Mouse (Mus musculus) layer of hippocampus, adult 11-12 months (tissue): Measurements from ENCODE around the gene Islr.
"Not testable (repeated sequence)": the region's sequence is repeated elsewhere in the genome, so short reads cannot be mapped to it uniquely, and the experiment has no call there.

Experiments
- DNase-seq: peaks from one replicate; pipeline ENCODE4 v3.0.0; 2022; ENCODE audit warnings: low spot score

Islr gene

DNA sequence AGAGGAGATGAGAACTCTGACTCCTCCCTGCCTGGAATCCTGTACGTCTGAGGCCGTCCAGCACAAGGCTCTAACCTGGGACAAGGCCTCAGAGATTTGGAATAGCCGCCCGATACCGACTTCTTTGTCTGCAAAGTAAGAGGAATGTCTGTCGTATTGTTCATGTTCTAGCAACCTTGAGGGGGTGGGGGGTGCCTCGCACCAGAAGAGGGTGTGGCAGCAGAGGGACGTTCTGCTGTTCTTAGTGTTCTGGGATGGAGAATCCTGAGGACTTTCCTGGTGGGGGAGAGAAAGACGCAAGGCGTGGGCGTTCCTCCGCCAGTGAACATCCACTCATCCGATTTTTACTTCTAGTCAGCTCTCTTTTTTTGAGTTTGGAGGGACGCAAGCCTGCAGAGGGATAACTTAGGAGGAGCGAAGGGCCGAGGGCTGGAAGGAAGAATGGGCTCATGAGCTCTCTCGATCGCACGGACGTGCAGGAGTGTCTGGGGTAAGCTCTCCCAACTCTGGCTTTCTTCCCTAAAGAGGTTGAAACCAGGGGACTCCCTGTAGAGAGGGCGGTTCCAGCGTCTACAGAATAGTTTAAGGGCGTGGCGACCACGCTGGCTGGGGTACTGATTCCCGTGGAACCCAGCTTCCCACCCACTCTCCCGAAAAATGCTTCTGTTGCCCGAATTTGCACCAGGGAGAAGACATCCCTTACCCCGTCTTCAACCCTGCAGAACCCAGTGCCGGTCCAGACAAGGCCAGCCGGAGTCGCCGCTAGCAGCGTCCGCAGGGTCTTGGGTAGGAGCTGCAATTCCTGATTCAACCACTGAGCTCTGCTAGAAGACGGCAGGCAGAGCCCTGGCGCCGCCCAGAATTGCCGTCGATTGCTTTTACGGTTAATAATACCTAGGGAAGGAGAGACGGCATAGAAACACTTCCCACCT lies at the start of gene Islr, which contains the start of gene Islr2:
Islr (minus strand) TSS at position 791 of the 932 bp plus-strand sequence.
Islr2 (minus strand) TSS at position 804 of the 932 bp plus-strand sequence.
- peak; percentile 64 for DNase-seq

GRCm38 (mm10) chr9:58253805-58254122 lies 49.7 kb upstream of the Islr start:
- not testable (repeated sequence) for DNase-seq

DNA sequence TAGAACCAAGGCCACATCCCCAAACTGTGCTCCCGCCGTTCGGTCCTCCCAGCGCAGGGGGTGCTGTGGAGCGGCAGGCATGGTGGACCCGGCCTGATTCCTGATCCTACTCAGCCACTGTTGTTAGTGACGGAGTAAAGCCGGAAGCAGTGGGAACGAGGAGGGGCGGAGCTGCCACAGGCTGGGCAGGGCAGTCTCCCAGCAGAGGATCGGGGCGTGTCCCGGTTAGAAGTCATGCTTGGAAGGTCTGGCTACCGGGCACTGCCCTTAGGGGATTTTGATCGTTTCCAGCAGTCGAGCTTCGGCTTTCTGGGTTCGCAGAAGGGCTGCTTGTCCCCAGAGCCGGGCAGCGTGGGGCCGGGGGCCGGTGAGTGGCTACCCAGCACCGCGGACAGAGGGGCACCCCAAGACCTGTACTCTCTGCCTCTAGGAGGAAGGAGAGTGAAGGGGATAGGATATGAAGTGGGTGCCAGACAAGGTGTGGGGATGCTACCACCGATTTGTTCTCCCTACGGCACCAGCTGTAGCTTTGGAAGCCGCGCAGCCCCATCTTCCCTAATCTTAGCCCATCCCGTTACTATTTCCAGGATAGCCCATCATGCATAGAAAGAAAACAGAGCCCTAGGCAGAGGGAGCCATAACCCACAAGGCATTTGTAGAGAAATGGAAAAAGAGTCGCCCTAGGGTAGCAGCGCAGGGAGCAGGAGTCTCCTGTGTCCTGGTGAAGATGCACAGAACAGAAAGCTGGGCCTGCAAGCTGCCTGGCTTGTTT lies 49.1 kb upstream of the Islr start, which contains the start of gene Stoml1:
Stoml1 (plus strand) TSS at position 132 of the 772 bp plus-strand sequence.
- DNase-seq = peak; percentile 93

DNA sequence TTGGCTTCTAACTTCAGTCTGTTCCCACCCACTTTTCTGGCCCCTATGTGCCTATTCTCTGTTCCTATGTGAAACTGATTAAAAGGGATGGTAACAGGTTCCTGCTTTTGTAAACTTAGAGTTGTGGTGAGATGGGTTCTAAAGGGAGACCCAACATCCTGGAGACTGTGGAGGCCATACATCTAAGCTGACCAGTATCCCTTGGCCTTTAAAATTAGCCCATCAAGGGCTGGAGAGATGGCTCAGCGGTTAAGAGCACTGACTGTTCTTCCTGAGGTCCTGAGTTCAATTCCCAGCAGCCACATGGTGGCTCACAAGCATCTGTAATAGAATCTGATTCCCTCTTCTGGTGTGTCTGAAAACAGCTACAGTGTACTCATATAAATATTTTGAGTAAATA lies 46.6 kb upstream of the Islr start:
- not testable (repeated sequence) for DNase-seq

GRCm38 (mm10) chr9:58250322-58250721 lies 46.2 kb upstream of the Islr start:
- no peak for DNase-seq

GRCm38 (mm10) chr9:58249592-58250192 lies 45.6 kb upstream of the Islr start, which contains the start of gene Pml:
Gene Pml, minus strand, starts transcription at chr9:58249786.
- DNase-seq = peak; percentile 63

GRCm38 (mm10) chr9:58248746-58249413 lies 44.8 kb upstream of the Islr start:
- DNase-seq = no peak

- peak; percentile 79 for DNase-seq
Observed at GRCm38 (mm10) chr9:58247064-58247759, 43.1 kb upstream of the Islr start.

DNA sequence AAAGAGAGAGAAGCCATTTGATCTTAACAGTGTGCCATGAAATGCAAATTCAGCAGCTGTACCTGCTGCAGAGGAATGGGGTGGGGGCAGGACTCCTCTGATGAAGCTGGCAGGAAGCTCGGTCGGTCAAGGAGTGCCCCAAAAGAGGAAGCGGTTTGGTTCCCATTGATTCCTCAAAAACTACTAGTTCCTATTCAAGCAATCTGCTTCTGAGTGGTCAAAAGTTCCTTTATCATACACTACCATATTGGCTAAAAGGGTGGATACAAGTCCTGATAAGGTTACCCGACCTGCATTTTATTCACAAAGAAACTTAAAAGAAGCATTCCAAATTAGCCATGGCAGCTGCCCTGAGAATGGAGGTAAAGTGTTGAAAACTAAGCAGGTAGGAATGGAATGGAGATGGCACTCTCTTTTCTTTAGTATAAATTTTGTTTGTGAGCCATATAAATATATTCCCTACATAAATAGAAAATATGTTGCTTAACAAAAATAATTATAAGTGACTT lies 42.0 kb upstream of the Islr start:
- no peak for DNase-seq

DNA sequence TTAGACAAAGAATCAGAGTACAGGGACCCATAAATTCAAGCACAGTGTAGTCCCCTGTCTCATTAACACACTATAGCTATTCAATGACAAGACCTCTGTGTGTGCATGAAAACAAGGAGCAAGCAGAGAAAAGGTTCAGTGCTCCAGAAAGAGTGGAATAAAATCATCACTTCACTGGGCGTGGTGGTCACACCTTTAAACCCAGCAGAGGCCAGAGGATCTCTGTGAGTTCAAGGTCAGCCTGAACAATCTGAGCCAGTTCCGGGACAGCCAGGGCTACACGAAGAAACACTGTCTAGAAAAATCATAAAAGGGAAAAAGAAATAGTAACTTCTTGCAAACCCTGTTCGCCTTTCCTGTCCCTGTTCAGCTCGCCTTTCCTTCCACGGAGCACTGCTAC lies 39.6 kb upstream of the Islr start:
- DNase-seq = no peak

DNA sequence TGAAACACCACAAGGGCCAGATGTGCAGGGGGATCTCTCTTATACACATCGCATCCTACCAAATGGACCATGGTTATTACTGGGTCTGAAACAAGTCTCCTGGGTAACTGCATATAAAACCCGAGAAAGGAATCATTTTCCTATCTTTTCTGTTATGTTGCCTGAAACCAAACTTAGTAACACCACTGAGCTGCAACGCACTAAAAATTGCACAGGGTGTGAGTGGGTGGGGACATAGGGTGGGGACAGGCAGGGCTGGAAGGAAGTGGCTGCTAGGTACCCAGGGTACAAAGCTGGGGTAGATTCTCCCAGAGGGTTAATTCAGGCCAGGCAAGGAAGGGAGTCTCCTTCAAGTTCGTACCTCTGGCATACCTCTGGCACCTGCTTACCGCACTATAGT lies 38.6 kb upstream of the Islr start:
- no peak for DNase-seq

DNA sequence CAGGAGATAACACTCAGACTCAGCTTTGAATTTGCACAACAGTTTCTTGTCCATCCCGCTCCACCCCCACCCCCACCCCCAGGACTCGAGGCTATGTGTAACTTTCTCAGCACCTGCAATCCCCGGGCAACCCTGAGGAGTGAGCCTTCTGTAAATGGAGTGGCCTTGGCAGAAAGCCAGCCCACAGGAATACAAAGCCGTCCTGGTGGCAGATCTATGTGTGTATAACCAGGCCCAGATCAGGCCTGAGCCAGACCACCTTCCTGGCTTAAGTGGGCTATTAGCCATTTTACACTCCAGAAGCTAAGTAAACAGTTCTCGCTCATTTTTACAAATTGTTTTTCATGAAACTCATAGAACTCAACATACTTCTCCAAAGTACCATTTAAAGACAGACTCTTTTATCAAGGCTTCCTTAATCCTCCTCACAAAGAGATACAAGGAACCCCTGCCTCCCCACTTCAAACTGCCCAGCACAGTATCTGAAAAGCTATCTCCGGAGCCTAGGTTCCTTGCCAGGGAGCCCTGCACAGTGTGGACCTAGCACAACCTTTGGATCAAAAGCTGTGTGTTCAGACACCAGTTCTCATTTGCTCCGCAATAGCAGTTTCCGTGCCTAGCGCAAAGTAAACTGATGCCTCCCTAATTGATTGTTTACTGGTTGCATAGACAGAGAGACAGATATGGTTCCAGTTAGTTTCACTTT lies 37.8 kb upstream of the Islr start:
- no peak for DNase-seq

- no peak for DNase-seq
Observed at GRCm38 (mm10) chr9:58234502-58235015, 30.5 kb upstream of the Islr start.

- no peak for DNase-seq
Observed at GRCm38 (mm10) chr9:58232374-58232773, 28.3 kb upstream of the Islr start.

GRCm38 (mm10) chr9:58231746-58232145 lies 27.6 kb upstream of the Islr start:
- no peak for DNase-seq

DNA sequence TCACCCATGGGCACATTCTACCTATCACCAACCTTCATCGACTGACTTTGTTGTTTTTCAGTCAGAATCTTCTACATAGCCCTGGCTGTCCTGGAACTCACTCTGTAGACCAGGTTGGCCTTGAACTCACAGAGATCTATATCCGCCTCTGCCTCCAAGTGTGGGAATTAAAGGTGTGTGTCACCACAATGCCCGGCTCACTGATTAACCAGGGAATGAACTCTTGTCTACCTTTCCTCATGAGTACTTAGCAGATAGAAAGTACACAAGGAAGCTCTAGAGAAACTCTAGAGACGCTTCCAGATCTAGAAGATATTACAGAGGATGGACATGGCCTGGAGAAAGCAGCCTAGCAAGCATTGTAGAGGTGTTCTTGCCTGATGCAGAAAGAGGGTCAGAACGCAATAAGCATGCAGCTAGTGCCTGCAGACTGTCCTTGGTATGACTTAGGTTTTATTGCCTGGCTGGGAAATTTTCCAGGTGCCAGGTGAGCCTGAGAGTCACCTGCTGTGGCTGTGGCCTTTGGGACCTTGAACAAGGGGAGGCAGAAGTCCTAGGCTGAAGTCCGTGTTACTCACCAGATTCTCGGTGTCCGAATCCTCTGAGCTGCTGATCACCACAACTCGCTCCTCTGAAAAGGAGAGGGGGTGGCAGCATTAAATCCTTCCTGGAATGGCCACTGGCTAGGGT lies 24.8 kb upstream of the Islr start:
- DNase-seq = no peak

GRCm38 (mm10) chr9:58225915-58226913 lies 22.1 kb upstream of the Islr start:
- peak; percentile 43 for DNase-seq

DNA sequence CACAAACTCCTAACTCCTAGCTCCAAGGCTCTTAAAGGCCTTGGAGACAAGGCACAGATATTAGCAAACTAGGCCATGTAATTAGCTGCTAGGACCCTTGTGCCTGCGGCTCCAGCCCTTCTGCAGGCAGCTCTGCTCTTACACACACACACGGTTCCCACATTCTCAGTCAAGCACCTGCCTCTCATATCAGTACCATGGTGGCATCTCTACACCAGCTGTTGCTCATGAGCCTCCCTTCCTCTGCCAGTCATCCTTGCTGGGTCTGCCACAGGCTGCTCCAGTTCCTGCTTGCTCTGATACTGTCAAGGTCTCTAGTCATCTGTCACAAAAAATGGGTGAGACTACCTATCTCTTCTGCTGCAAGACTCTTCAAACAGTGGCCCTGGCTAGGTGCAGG lies 20.2 kb upstream of the Islr start:
- no peak for DNase-seq
